Mouse (Mus musculus) liver, adult 2 months (tissue): Measurements from ENCODE around the gene Dock9.

Experiments
- CTCF ChIP-seq: fragments of 200-500 bp; IDR thresholded peaks from 2 replicates; pipeline ENCODE4 v1.5.1; 2011; ENCODE audit warnings: low read depth, low read length, control low read depth
- POLR2A ChIP-seq: fragments of 200-500 bp; IDR thresholded peaks from 2 replicates; pipeline ENCODE4 v1.6.1; 2011; ENCODE audit warnings: low read length, control low read depth; ENCODE audit not compliant: insufficient read depth; ENCODE audit errors: extremely low read depth

DNA sequence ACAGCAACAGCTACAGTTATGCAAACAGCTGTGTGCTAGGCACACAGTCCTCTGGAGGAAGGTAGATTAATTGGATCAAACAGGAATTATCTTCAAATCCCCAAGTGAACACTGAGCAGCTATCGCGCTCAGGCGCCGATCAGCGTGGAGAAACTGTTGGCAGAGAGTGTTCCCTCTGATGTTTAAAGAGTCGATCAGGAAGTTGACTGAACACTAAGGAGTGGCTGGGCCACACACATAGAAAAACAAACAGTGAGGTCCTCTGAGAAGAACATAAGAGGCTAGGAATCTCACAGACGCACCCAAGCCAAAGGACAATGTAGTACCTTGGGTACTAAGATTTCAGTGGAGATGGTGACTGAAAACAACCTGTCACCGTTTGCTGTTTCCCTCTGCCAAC lies 136.7 kb downstream of the Dock9 start:
- TF ChIP-seq CTCF: no peak
- TF ChIP-seq POLR2A: no peak
